Mouse (Mus musculus) neutrophil, adult 5-6 weeks (primary cell): ENCODE results near the gene Slc6a11. TPM values are rescaled to one million over a fixed set of nuclear protein-coding genes. Genes with fewer than 3 reads are reported as not detected.

Experiments
- ATAC-seq: fragments of 151-379, 151-347 bp; 2 replicates; pipeline ENCODE4 v1.8.0; 2017; ENCODE audit warnings: mild to moderate bottlenecking, moderate TSS enrichment; ENCODE audit not compliant: insufficient number of reproducible peaks, poor library complexity, low FRiP score, severe bottlenecking; ENCODE audit errors: extremely low read depth
- total RNA-seq: library from RNA; stranded (forward); fragments of 200-1000 nt; gene quantifications from 2 replicates; pipeline ENCODE4 v1.2.3, GENCODE M21; 2017

Slc6a11 gene
- total RNA-seq, 1 experiment from 2014 or later = not detected

DNA sequence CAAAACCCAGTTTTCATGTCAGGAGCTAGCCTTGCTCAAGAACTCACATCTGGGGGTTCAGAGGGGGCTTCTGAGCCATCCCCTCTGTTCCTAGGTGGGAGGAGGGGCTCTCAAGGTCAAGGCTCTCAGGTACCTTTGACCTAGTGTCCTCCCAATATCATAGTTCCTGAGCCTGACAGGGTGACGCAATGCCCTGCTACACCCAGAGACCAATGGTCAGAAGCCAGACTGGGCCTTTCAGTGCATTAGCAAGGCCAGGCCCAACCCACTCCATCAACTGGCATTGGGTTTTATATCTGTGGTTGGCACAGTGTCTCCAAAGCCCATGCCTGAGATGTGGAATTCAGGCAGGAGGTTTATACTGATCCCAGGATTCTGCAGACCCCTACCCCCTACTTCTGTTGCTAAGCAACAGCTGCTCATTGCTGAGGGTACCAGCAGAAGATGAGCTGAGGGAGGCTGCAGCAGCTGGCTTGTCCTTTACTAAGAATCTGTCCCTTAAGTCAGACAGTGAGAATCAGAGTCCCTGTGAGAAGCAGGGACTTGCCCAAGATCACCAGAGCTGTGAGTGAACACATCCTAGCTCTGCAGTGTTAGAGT lies 126.8 kb downstream of the Slc6a11 start:
- no peak for ATAC-seq

- ATAC-seq = no peak
These were observed 127.7 kb downstream of the Slc6a11 start for GRCm38 (mm10) chr6:114258661-114259193.

DNA sequence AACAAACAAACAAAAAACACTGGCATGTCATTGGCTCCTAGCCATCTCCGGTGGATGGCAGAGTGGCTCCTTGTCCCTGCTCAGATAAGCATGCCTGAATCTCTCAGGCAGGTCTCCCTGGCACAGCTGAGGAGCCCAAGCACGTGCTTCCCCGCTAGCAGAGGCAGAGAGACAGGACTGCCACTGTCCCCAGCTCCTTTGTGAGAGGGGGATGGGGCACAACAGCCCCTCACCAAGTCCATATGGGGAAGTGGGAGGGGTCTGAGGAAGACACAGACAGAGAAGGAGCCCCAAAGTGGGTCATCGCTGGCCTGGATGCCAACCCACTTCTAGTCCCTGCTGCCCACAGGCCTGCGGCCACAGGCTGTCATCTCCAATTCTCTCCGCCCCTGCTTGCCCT lies 130.6 kb downstream of the Slc6a11 start:
- ATAC-seq = no peak

DNA sequence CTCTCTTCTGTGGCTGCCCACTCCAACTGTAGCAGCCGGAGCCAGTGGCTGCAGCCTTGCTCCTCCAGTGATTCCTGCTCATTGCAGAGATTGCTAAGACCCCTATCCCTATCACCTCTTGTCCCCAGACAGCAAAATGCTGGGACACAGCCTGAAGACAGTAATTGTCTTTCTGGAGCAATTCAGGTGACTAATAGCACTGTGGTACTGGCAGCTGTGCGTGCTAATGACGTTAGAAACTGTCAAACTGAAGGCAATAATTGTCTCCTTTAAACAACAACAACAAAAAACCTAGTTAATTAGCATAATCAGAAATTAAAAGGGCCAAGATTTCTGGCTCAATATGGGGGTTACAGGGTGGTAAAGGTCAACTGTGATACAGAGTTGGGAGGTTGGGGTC lies 133.0 kb downstream of the Slc6a11 start:
- ATAC-seq = no peak

- no peak for ATAC-seq
These were observed 133.4 kb downstream of the Slc6a11 start for GRCm38 (mm10) chr6:114264426-114264825.

DNA sequence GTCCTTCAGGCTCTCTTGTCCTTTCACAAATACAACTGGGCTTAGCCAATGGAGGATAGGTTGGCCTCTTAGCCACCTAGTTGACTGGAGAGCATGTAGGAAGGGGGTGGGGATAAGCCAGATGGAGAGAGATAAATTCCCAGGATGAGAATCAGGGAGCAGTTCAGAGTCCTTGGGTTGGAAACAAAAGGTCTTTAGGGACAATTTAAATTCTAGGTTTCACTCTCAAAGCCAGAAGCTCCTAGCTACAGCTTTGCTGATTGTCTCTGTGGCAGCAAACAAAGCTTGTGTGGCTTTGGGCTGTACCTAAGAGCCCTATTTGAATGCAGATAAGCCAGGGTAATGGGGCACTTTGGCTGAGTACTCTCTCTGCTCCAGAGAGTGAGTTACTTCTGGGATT lies 135.2 kb downstream of the Slc6a11 start:
- ATAC-seq = no peak

DNA sequence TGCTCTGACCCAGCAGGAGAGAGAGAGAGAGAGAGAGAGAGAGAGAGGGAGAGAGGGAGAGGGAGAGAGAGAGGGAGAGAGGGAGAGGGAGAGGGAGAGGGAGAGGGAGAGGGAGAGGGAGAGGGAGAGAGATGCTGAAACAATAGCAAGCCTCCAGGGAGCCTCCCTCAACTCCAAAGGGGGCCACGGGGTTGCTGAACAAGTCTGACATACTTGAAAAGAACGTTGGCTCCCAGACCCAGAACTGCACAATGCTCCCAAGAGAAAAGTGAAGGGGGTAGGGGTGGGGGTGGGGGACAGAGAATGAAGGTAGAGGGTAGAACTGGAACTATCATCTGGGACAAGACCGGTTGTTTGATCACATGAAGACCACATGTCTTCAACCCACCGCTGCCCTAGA lies 136.9 kb downstream of the Slc6a11 start:
- no peak for ATAC-seq

DNA sequence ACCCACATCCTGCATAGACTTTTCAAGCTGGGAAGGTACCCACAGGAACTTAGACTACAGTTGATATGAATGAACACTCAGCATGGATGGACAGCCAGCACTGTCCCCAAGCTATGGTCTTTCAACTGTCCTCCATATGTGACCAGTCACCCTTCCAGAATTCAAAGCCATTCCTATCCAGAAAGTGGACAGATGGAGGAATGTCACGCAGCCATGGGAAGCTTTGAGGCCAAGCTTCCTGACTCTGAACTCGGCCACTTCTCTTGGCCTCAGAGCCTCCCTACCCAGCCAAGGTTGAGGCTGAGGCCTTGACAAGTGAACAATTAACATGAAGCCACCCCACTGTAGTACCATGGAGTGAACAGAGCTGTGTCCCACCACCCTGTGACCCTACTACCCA lies 138.5 kb downstream of the Slc6a11 start:
- no peak for ATAC-seq

- no peak for ATAC-seq
These were observed 139.8 kb downstream of the Slc6a11 start for GRCm38 (mm10) chr6:114270799-114271198.

- no peak for ATAC-seq
These were observed 141.2 kb downstream of the Slc6a11 start for GRCm38 (mm10) chr6:114272279-114272678.

GRCm38 (mm10) chr6:114273997-114274728 lies 143.1 kb downstream of the Slc6a11 start:
- no peak for ATAC-seq

GRCm38 (mm10) chr6:114275800-114276199 lies 144.8 kb downstream of the Slc6a11 start:
- ATAC-seq = no peak

GRCm38 (mm10) chr6:114282469-114283277 lies 151.6 kb downstream of the Slc6a11 start, which contains the start of gene Slc6a1:
Gene Slc6a1 (plus strand): TSS chr6:114282635.
- no peak for ATAC-seq

DNA sequence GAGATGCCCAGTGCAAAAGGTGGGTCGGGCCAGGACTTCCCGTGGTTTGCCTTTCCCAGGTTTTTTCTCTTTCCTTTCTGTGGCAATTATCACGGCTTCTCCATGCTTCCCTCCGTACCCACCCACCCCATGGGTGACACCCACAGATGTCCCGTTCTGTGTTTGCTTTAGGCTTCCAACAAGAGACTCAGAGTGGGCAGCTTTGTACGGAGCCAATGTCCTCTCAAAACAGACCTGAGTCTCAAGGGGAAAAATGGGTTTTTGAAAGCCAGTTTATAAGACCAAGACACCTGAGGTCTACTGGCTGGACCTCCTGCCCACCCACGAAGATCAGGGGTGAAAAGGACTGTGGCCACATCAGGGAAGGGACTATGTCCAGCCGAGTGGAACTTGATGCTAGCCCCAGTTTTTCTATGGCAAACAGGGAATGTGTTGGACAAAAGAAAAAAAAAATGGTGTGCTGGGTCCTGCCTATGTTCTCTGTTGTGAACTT lies 152.3 kb downstream of the Slc6a11 start:
- no peak for ATAC-seq

DNA sequence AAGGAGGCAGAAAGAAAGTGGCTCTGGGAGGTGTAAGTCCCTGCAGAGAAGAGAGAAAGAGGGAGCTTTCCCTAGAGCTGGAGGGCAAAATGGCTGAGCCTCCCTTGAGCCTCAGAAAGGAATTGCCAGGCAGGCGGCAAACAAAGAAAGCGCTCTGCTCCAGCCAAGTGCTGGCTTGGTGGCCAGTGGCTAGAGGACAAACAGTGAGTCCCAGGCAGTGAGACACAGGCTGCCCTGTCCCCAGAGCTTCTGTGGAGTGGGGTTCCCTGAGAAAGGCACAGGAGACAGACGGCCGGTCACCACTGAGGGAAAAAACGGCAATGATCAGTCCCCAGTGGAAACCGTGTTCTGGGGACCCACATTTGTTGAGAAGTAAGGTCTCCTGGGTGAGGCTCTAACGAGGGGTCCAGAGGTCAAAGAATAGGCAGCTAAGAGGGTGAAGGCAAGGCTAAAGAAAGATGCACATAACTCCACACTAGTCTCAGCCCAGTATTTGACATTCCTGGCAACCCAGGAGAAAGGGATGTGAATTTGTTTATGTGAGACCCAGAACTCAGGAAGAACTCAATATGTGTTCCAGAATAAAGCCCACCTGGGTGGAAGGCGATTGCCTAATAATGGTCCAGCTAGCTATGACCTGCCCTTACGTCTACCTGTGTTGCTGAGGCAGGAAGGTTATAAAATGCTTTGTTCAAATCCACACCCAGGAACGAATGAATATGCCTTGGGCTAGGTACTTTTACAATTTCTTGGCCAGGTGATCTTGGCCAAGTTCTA lies 153.1 kb downstream of the Slc6a11 start:
- no peak for ATAC-seq

DNA sequence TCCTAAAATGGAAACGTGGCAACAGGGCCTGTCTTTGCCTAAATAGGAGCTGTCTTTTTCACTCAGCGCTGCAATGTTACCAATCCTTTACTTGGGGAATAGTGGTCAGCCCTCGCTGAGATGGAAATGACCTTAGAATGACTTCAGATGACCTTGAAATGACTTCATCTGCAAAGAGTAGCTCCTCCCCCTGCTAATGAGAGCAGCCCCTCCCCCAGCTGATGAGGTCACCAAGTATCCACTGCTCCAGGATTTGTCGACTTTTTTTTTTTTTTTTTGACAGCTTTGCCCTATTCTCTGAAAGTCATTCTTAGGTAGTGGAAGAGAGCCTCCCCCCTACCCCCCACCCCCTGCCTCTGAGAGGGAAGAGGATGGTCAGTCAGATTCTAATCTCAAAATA lies 154.4 kb downstream of the Slc6a11 start:
- ATAC-seq = no peak

GRCm38 (mm10) chr6:114289106-114289505 lies 158.1 kb downstream of the Slc6a11 start:
- no peak for ATAC-seq

- no peak for ATAC-seq
These were observed 159.1 kb downstream of the Slc6a11 start for GRCm38 (mm10) chr6:114290184-114290583.

DNA sequence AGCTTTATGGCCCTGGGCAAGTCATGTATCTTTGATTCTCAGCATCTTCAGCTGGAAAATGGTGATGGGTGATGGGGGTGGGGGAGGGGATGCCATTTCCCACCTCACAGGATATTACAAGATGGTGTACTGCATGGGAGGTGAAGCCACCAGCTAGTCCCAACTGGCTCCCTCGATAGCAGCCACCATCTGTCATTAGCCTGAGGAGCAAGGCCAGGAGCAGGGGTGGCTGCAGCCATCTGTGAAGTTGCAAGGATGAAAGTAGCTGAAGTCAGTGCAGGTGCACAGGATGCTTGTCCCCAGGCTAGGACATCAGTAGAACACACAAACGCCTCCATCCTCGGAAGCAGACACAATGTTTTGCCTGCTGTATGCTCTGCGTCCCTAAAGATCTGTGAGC lies 159.9 kb downstream of the Slc6a11 start:
- ATAC-seq = no peak
